Mouse (Mus musculus) lung, adult 2 months (tissue): Measurements from ENCODE around the gene Eif5a.

Experiments used
- CTCF ChIP-seq: fragments of 200-500 bp; IDR thresholded peaks from 2 replicates; pipeline ENCODE4 v1.5.1; 2011; ENCODE audit warnings: mild to moderate bottlenecking, low read length, control low read depth; ENCODE audit not compliant: insufficient read depth
- POLR2A ChIP-seq: fragments of 200-500 bp; IDR thresholded peaks from 2 replicates; pipeline ENCODE4 v1.6.1; 2011; ENCODE audit warnings: low read depth, mild to moderate bottlenecking, control low read depth, low read length, borderline replicate concordance; ENCODE audit errors: extremely low read depth

DNA sequence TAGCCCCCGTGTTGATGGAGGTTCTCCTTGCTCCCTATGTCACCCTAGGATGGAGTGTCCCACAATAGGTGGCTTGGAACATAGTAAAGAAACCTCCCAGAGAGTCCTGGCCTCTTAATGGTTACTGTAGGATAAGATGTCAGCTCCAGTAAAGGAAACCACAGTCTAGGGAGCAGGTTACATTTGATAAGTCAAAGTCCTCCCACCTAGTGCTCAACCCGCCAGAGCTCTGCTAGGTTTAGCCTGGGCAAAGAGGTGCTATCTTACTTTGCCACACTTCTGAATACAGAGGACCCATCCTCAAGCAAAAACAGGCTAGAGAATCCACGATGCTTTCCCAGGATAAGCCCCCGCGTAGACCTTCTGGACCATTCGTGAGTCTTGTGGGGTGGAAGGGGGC is 42.8 kb downstream of the Eif5a start:
- TF ChIP-seq POLR2A (no peak), CTCF (no peak)
